Mouse (Mus musculus) C2C12 (cell line): Measurements from ENCODE around the gene Fut8.

ENCODE experiments used
- CTCF ChIP-seq: IDR thresholded peaks from one replicate; pipeline ENCODE4 v1.5.1; 2011; ENCODE audit not compliant: control insufficient read depth, insufficient read depth, insufficient read length
- MYOD1 ChIP-seq: IDR thresholded peaks from one replicate; pipeline ENCODE4 v1.6.1; 2011; ENCODE audit warnings: low read depth; ENCODE audit not compliant: control insufficient read depth, insufficient read length

- TF ChIP-seq MYOD1 (no peak), CTCF (no peak)
Observed at GRCm38 (mm10) chr12:77324142-77324541, 86.2 kb downstream of the Fut8 start.
